Mouse (Mus musculus) limb, embryonic 11.5 days (tissue): Measurements from ENCODE around the gene Sirpb1b. TPM values are rescaled to one million over a fixed set of nuclear protein-coding genes. Genes with fewer than 3 reads are reported as not detected.
"Not testable (repeated sequence)": the region's sequence is repeated elsewhere in the genome, so short reads cannot be mapped to it uniquely, and the experiment has no call there.

Source experiments
- ATAC-seq: fragments of 200-750 bp; cut with Nextera tagmentation; 2 replicates; pipeline ENCODE4 v1.8.0; 2017; ENCODE audit warnings: low read depth; ENCODE audit not compliant: insufficient number of reproducible peaks, low FRiP score, low TSS enrichment
- DNase-seq: peaks from one replicate; pipeline ENCODE4 v3.0.0-alpha.2; 2015; ENCODE audit warnings: low spot score
- H3K27ac ChIP-seq: fragments of 300-500 bp; sonication (generic); replicated peaks from 2 replicates; pipeline ENCODE4 v1.5.1; 2014; ENCODE audit warnings: low read depth, mild to moderate bottlenecking, low read length
- H3K27me3 ChIP-seq: fragments of 300-500 bp; sonication (generic); 2 replicates; pipeline ENCODE4 v1.6.1; 2014; ENCODE audit warnings: mild to moderate bottlenecking, low read length, mixed read lengths; ENCODE audit not compliant: control insufficient read depth, insufficient read depth
- H3K36me3 ChIP-seq: fragments of 300-500 bp; sonication (generic); 2 replicates; pipeline ENCODE4 v1.6.1; 2014; ENCODE audit warnings: mild to moderate bottlenecking, low read length, moderate library complexity, mixed read lengths; ENCODE audit not compliant: control insufficient read depth, insufficient read depth
- H3K4me1 ChIP-seq: fragments of 300-500 bp; sonication (generic); 2 replicates; pipeline ENCODE4 v1.6.1; 2014; ENCODE audit warnings: low read length, mixed read lengths; ENCODE audit not compliant: control insufficient read depth, insufficient read depth
- H3K4me2 ChIP-seq: fragments of 300-500 bp; sonication (generic); 2 replicates; pipeline ENCODE4 v1.6.1; 2014; ENCODE audit warnings: low read depth, mild to moderate bottlenecking, moderate library complexity; ENCODE audit not compliant: severe bottlenecking
- H3K4me3 ChIP-seq: fragments of 300-500 bp; sonication (generic); 2 replicates; pipeline ENCODE4 v1.5.1; 2014; ENCODE audit warnings: low read depth, low read length
- H3K9ac ChIP-seq: fragments of 300-500 bp; sonication (generic); 2 replicates; pipeline ENCODE4 v1.6.1; 2014; ENCODE audit warnings: mild to moderate bottlenecking, low read length
- H3K9me3 ChIP-seq: fragments of 300-500 bp; sonication (generic); 2 replicates; pipeline ENCODE4 v1.6.1; 2016; ENCODE audit warnings: low read length; ENCODE audit not compliant: control insufficient read depth
- WGBS: fragments of 180-500 bp; shearing (Covaris S2); extraction: QIAGEN DNeasy Blood & Tissue Kit; methylation state at CpG from one replicate; pipeline ENCODE4 v1.1.7; 2014; 5-methylcytosine and 5-hydroxymethylcytosine counted together
- polyA plus RNA-seq: library from polyadenylated mRNA; unstranded; fragments of >200 nt; fragmentation: Nextera tagmentation; extraction: Ambion mirVana; gene quantifications from 2 replicates; pipeline ENCODE4 v1.2.1, GENCODE M21; 2014

Sirpb1b gene
- polyA plus RNA-seq, 1 experiment from 2014 or later = not detected

DNA sequence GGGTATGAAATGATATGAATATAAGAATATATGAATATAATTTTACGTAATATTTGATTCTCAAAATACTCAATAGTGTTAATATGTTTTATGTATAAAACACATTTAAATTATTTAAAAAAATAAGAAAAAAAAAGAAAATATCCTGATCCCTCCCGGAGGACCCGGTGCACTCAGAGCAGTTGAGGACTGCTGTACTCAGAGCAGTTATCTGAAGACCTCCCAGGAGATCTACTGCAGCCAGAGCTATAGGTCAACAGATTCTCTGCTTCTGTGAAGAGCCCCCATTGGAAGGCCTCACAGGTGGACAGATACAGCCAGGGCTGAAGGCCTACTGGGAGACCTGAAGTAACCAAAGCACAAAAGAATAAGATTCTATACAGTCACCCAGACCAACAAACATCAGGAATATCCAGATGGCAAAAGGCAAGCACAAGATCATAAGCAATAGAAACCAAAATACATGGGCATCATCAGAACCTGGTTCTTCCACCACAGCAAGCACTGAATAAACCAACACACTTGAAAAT is 67.0 kb downstream of the Sirpb1b start:
- H3K9me3 ChIP-seq, H3K4me2 ChIP-seq, DNase-seq, H3K4me1 ChIP-seq, H3K36me3 ChIP-seq, H3K27ac ChIP-seq, H3K4me3 ChIP-seq, H3K9ac ChIP-seq, H3K27me3 ChIP-seq: not testable (repeated sequence)
- 82% methylated on average over 3 of the region's 3 CpGs for WGBS
- ATAC-seq = 0 out of 2 replicates have a peak, but pooled peaks have one; percentile 51

DNA sequence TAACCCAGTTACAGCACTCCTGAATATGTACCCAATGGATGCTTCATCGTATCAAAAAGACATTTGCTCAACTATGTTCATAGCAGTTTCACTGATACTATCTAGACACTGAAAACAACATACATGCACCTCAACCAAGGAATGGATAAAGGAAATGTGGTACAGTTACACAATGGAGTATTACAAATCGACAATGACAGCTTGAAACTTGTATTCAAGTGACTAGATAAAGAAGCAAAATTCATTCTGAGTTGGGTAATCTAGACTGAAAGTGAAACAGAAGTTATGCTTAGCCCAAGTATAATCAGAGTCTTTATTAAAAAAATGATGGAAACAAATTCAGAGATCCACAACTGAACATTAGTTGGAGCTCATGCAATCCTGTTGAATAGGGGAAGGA is 100.0 kb downstream of the Sirpb1b start:
- 90% methylated on average over 1 of the region's 2 CpGs for WGBS
- H3K27me3 ChIP-seq, ATAC-seq: not testable (repeated sequence)

DNA sequence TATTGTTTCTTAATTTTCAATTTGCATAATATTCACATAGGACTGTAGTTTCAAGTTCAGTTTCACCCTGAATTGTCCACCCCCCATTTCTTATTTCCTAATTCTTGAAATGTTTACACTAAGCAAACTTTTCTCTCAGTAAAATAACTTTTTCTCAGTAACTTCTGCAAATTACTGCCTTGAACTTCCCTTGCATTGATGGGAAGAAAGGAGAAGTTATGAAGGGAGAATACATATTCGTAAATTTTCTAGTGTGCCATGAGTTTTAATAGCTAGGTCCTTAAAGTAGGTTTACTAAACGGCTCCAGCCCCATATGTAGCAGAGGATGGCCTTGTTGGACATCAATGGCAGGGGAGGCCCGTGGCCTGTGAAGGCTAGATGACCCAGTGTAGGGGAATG is 104.7 kb downstream of the Sirpb1b start:
- H3K27me3 ChIP-seq, DNase-seq, H3K9ac ChIP-seq, ATAC-seq, H3K36me3 ChIP-seq, H3K4me2 ChIP-seq, H3K4me1 ChIP-seq, H3K4me3 ChIP-seq, H3K27ac ChIP-seq, H3K9me3 ChIP-seq: not testable (repeated sequence)
- WGBS = 100% methylated on average over 1 of the region's 3 CpGs

More for the DNA sequence above, 100.0 kb downstream of the Sirpb1b start:
- not testable (repeated sequence) for H3K9ac ChIP-seq, H3K27ac ChIP-seq, H3K4me1 ChIP-seq, DNase-seq, H3K9me3 ChIP-seq, H3K4me2 ChIP-seq, H3K36me3 ChIP-seq, H3K4me3 ChIP-seq

Other genes with a start within 250 kb of the Sirpb1b start
- not detected in 2 replicates for gene Gm9733, start 242.8 kb downstream of the Sirpb1b start, polyA plus RNA-seq
- not detected in 2 replicates for gene Sirpb1a, start 148.5 kb downstream of the Sirpb1b start, polyA plus RNA-seq